Mouse (Mus musculus) liver, adult 2 months (tissue): ENCODE data around the gene Sema4a. TPM values are rescaled to one million over a fixed set of nuclear protein-coding genes. Genes with fewer than 3 reads are reported as not detected.

ENCODE experiments used
- DNase-seq: peaks from one replicate; pipeline ENCODE4 v3.0.0-alpha.2; 2011; ENCODE audit warnings: low read depth, low spot score; ENCODE audit errors: extremely low read depth
- H3K27ac ChIP-seq: fragments of 200-500 bp; replicated peaks from 2 replicates; pipeline ENCODE4 v1.5.1; 2012; ENCODE audit warnings: low read depth, mild to moderate bottlenecking, control low read depth, inconsistent platforms, low read length; ENCODE audit not compliant: insufficient read depth
- H3K27me3 ChIP-seq: fragments of 200-500 bp; 2 replicates; pipeline ENCODE4 v1.6.1; 2012; ENCODE audit warnings: mild to moderate bottlenecking, moderate library complexity, low read length, inconsistent platforms; ENCODE audit not compliant: control insufficient read depth, insufficient read depth
- H3K36me3 ChIP-seq: fragments of 200-500 bp; 2 replicates; pipeline ENCODE4 v1.6.1; 2012; ENCODE audit warnings: low read length, inconsistent platforms; ENCODE audit not compliant: control insufficient read depth, insufficient read depth
- H3K4me1 ChIP-seq: fragments of 200-500 bp; 2 replicates; pipeline ENCODE4 v1.6.1; 2011; ENCODE audit warnings: low read length; ENCODE audit not compliant: control insufficient read depth, insufficient read depth
- H3K4me3 ChIP-seq: fragments of 200-500 bp; 2 replicates; pipeline ENCODE4 v1.5.1; 2011; ENCODE audit warnings: low read depth, mild to moderate bottlenecking, control low read depth, low read length, moderate library complexity; ENCODE audit not compliant: insufficient read depth
- H3K79me2 ChIP-seq: fragments of 200-500 bp; 2 replicates; pipeline ENCODE4 v1.6.1; 2012; ENCODE audit warnings: inconsistent platforms, mild to moderate bottlenecking, low read length, moderate library complexity; ENCODE audit not compliant: control insufficient read depth, insufficient read depth
- H3K9ac ChIP-seq: fragments of 200-500 bp; 2 replicates; pipeline ENCODE4 v1.6.1; 2012; ENCODE audit warnings: low read depth, mild to moderate bottlenecking, control low read depth, inconsistent platforms, low read length
- CTCF ChIP-seq: fragments of 200-500 bp; IDR thresholded peaks from 2 replicates; pipeline ENCODE4 v1.5.1; 2011; ENCODE audit warnings: low read depth, low read length, control low read depth
- POLR2A ChIP-seq: fragments of 200-500 bp; IDR thresholded peaks from 2 replicates; pipeline ENCODE4 v1.6.1; 2011; ENCODE audit warnings: low read length, control low read depth; ENCODE audit not compliant: insufficient read depth; ENCODE audit errors: extremely low read depth
- WGBS: fragments of 180-500 bp; shearing (Covaris S2); methylation state at CpG from one replicate; pipeline ENCODE4 v1.1.7; 2018; 5-methylcytosine and 5-hydroxymethylcytosine counted together
- polyA plus RNA-seq: library from polyadenylated mRNA; depleted of rRNA; stranded (reverse); fragments of >200 nt; gene quantifications from 2 replicates; pipeline ENCODE4 v1.2.3, GENCODE M21; 2012
- total RNA-seq: library from RNA; depleted of rRNA; stranded (reverse); fragments of >200 nt; gene quantifications from 2 replicates; pipeline ENCODE4 v1.2.3, GENCODE M21; 2014

Sema4a gene
- total and polyA plus RNA-seq, 2 experiments, result 23.4 to 117 TPM

- no peak overlapping the region for H3K27ac ChIP-seq
- WGBS, result 89% methylated on average over 11 of the region's 11 CpGs
- peaks cover 27% of the 10 kb centered on the region for H3K4me1 ChIP-seq
These were observed 33.0 kb upstream of the Sema4a start for GRCm38 (mm10) chr3:88493706-88494582.

DNA sequence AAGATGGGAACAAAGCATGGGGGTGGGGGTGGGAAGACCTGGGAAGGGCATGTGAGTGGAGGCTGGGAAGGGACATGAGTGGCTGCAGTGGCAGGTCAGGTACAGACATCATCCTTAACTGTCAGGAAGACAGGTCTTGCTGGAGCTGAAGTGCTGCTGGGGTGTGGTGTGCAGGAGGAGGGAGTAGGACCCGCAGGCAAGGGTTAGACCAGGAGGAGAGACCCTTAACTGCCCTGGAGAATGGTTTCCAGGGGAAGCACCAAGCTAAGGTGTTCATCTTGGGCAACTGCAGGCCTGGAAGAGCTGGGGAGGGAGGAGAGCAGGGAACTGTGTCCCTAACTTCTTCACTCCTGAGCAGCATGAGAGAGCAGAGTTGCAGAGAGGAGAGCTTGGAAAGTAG is 26.4 kb upstream of the Sema4a start:
- no peaks in the 10 kb centered on the region for H3K4me1 ChIP-seq
- peaks cover 1% of the 10 kb centered on the region; the same call in 1 of the 2 replicates for H3K79me2 ChIP-seq
- DNase-seq, result no peak
- no peak overlapping the region for H3K27ac ChIP-seq
- H3K4me3 ChIP-seq, result no peak overlapping the region
- no peaks in the 10 kb centered on the region for H3K27me3 ChIP-seq
- H3K9ac ChIP-seq, result no peak overlapping the region
- WGBS, result 87% methylated on average over 1 of the region's 1 CpGs
- TF ChIP-seq POLR2A, result no peak
- TF ChIP-seq CTCF, result no peak
- H3K36me3 ChIP-seq, result peaks cover 7% of the 10 kb centered on the region; the same call in 1 of the 2 replicates

More at GRCm38 (mm10) chr3:88493706-88494582, 33.0 kb upstream of the Sema4a start:
- no peaks in the 10 kb centered on the region for H3K27me3 ChIP-seq
- peaks cover 8% of the 10 kb centered on the region for H3K79me2 ChIP-seq
- DNase-seq, result no peak
- TF ChIP-seq POLR2A, result no peak
- no peak for TF ChIP-seq CTCF
- H3K36me3 ChIP-seq, result no peaks in the 10 kb centered on the region
- no peak overlapping the region for H3K4me3 ChIP-seq
- H3K9ac ChIP-seq, result no peak overlapping the region

- H3K9ac ChIP-seq, result no peak overlapping the region
- H3K4me1 ChIP-seq, result no peaks in the 10 kb centered on the region
- no peak overlapping the region for H3K4me3 ChIP-seq
- no peak overlapping the region for H3K27ac ChIP-seq
- WGBS, result 89% methylated on average over 4 of the region's 4 CpGs
- peaks cover 8% of the 10 kb centered on the region; the same call in 1 of the 2 replicates for H3K36me3 ChIP-seq
- H3K79me2 ChIP-seq, result no peaks in the 10 kb centered on the region
- TF ChIP-seq POLR2A, result no peak
- no peak for TF ChIP-seq CTCF
- no peak for DNase-seq
- no peaks in the 10 kb centered on the region for H3K27me3 ChIP-seq
These were observed 25.9 kb upstream of the Sema4a start for GRCm38 (mm10) chr3:88486887-88487286.

DNA sequence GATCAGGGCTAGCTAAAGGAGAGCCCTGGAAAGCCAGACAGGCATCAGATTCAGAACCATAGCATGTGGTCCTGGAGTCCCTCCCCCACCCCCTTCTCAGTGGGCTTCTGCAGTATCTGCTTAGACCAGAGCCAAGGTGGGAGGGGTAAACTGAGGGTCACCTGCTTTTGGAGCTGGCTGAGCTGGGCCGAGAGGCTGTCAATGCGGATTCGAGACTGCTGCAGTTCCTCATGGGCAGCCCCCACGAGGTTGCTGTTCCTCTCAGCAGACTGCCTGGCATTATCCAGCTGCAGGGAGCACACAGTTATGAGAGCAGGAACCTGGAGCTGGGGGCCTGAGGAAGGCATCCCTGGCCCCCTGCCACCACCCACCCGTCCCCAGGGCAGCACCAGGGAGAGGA is 25.1 kb upstream of the Sema4a start:
- Histone ChIP-seq H3K4me1 (no peaks in the 10 kb centered on the region), H3K27ac (no peak overlapping the region), H3K27me3 (no peaks in the 10 kb centered on the region), H3K9ac (no peak overlapping the region), H3K36me3 (peaks cover 9% of the 10 kb centered on the region; the same call in 1 of the 2 replicates), H3K79me2 (no peaks in the 10 kb centered on the region), H3K4me3 (no peak overlapping the region)
- DNase-seq, result no peak
- TF ChIP-seq POLR2A (no peak), CTCF (no peak)
- 87% methylated on average over 5 of the region's 5 CpGs for WGBS

- DNase-seq, result no peak
- no peak overlapping the region for H3K27ac ChIP-seq
- no peak overlapping the region for H3K9ac ChIP-seq
- no peaks in the 10 kb centered on the region for H3K4me1 ChIP-seq
- 87% methylated on average over 39 of the region's 39 CpGs for WGBS
- TF ChIP-seq POLR2A, result no peak
- TF ChIP-seq CTCF, result no peak
- peaks cover 9% of the 10 kb centered on the region; the same call in 1 of the 2 replicates for H3K36me3 ChIP-seq
- H3K79me2 ChIP-seq, result no peaks in the 10 kb centered on the region
- no peak overlapping the region for H3K4me3 ChIP-seq
- H3K27me3 ChIP-seq, result no peaks in the 10 kb centered on the region
These were observed 23.8 kb upstream of the Sema4a start for GRCm38 (mm10) chr3:88484597-88485316.
